Mouse (Mus musculus) olfactory bulb, adult 2 months (tissue): ENCODE data around the gene Cnnm1.

ENCODE experiments used
- CTCF ChIP-seq: fragments of 200-500 bp; IDR thresholded peaks from 2 replicates; pipeline ENCODE4 v1.5.1; 2012; ENCODE audit warnings: low read depth, mild to moderate bottlenecking, low read length, moderate library complexity; ENCODE audit not compliant: insufficient read depth
- POLR2A ChIP-seq: fragments of 200-500 bp; IDR thresholded peaks from 2 replicates; pipeline ENCODE4 v1.6.1; 2012; ENCODE audit warnings: mild to moderate bottlenecking, low read depth, low read length, moderate library complexity; ENCODE audit not compliant: insufficient read depth

- no peak for TF ChIP-seq POLR2A
- TF ChIP-seq CTCF = no peak
Measured at GRCm38 (mm10) chr19:43526025-43526424, 85.8 kb downstream of the Cnnm1 start.
